Mouse (Mus musculus): ENCODE results near the gene Fbln1. TPM values are rescaled to one million over a fixed set of nuclear protein-coding genes. Genes with fewer than 3 reads are reported as not detected.
A peak's percentile ranks its signal among the peaks of the same experiment; 100 is the strongest.

Fbln1 gene
- polyA plus RNA-seq, 1 experiment from 2014 or later = 145 TPM

GRCm38 (mm10) chr15:85226841-85227240 is 21.1 kb downstream of the Fbln1 start:
- no peak for ATAC-seq (replicated peaks; ENCODE audit: insufficient number of reproducible peaks, low FRiP score, low TSS enrichment)

GRCm38 (mm10) chr15:85228568-85228967 is 22.8 kb downstream of the Fbln1 start:
- Histone ChIP-seq H3K9ac (ENCODE audit: low read depth, low read length) (no peak overlapping the region), H3K27me3 (ENCODE audit: control insufficient read depth, insufficient read depth, low read length) (no peaks in the 10 kb centered on the region), H3K27ac (ENCODE audit: low read depth, low read length) (no peak overlapping the region), H3K4me1 (ENCODE audit: control insufficient read depth, insufficient read depth, low read length) (peaks cover 16% of the 10 kb centered on the region), H3K4me2 (no peak overlapping the region), H3K9me3 (replicated peaks; ENCODE audit: control insufficient read depth, low read length) (no peaks in the 10 kb centered on the region), H3K36me3 (ENCODE audit: control insufficient read depth, insufficient read depth, low read length) (peaks cover 33% of the 10 kb centered on the region), H3K4me3 (ENCODE audit: low read depth, low read length) (no peak overlapping the region)
- no peak for ATAC-seq (replicated peaks; ENCODE audit: insufficient number of reproducible peaks, low FRiP score, low TSS enrichment)
- 67% methylated on average over 3 of the region's 3 CpGs for WGBS (ENCODE audit: insufficient replicate concordance)

More at GRCm38 (mm10) chr15:85226841-85227240, 21.1 kb downstream of the Fbln1 start:
- H3K4me2 ChIP-seq = no peak overlapping the region
- no peak overlapping the region for H3K4me3 ChIP-seq (ENCODE audit: low read depth, low read length)
- H3K36me3 ChIP-seq (ENCODE audit: control insufficient read depth, insufficient read depth, low read length) = peaks cover 32% of the 10 kb centered on the region
- H3K9ac ChIP-seq (ENCODE audit: low read depth, low read length) = no peak overlapping the region
- H3K27ac ChIP-seq (ENCODE audit: low read depth, low read length) = no peak overlapping the region
- H3K27me3 ChIP-seq (ENCODE audit: control insufficient read depth, insufficient read depth, low read length) = no peaks in the 10 kb centered on the region
- H3K9me3 ChIP-seq (replicated peaks; ENCODE audit: control insufficient read depth, low read length) = no peaks in the 10 kb centered on the region
- H3K4me1 ChIP-seq (ENCODE audit: control insufficient read depth, insufficient read depth, low read length) = peaks cover 14% of the 10 kb centered on the region
- WGBS (ENCODE audit: insufficient replicate concordance) = 68% methylated on average over 7 of the region's 7 CpGs

- no peak overlapping the region for H3K4me3 ChIP-seq (ENCODE audit: low read depth, low read length)
- peaks cover 16% of the 10 kb centered on the region for H3K4me1 ChIP-seq (ENCODE audit: control insufficient read depth, insufficient read depth, low read length)
- peaks cover 21% of the 10 kb centered on the region for H3K36me3 ChIP-seq (ENCODE audit: control insufficient read depth, insufficient read depth, low read length)
- H3K27me3 ChIP-seq (ENCODE audit: control insufficient read depth, insufficient read depth, low read length) = no peaks in the 10 kb centered on the region
- no peak overlapping the region; the same call in 1 of the 2 replicates for H3K9ac ChIP-seq (ENCODE audit: low read depth, low read length)
- H3K9me3 ChIP-seq (replicated peaks; ENCODE audit: control insufficient read depth, low read length) = no peaks in the 10 kb centered on the region
- WGBS (ENCODE audit: insufficient replicate concordance) = 41% methylated on average over 13 of the region's 13 CpGs
- ATAC-seq (replicated peaks; ENCODE audit: insufficient number of reproducible peaks, low FRiP score, low TSS enrichment) = no peak
- H3K27ac ChIP-seq (ENCODE audit: low read depth, low read length) = 0 out of 2 replicates have a peak overlapping the region, but pooled peaks have one; percentile 16
- H3K4me2 ChIP-seq = peak overlapping the region; percentile 22
Measured at GRCm38 (mm10) chr15:85229960-85230535, 24.3 kb downstream of the Fbln1 start.

- H3K27me3 ChIP-seq (ENCODE audit: control insufficient read depth, insufficient read depth, low read length) = no peaks in the 10 kb centered on the region
- no peaks in the 10 kb centered on the region for H3K9me3 ChIP-seq (replicated peaks; ENCODE audit: control insufficient read depth, low read length)
- H3K4me2 ChIP-seq = no peak overlapping the region
- no peak overlapping the region for H3K9ac ChIP-seq (ENCODE audit: low read depth, low read length)
- peaks cover 16% of the 10 kb centered on the region for H3K4me1 ChIP-seq (ENCODE audit: control insufficient read depth, insufficient read depth, low read length)
- H3K4me3 ChIP-seq (ENCODE audit: low read depth, low read length) = no peak overlapping the region
- WGBS (ENCODE audit: insufficient replicate concordance) = 83% methylated on average over 14 of the region's 14 CpGs
- H3K36me3 ChIP-seq (ENCODE audit: control insufficient read depth, insufficient read depth, low read length) = peaks cover 21% of the 10 kb centered on the region
- 0 out of 2 replicates have a peak overlapping the region, but pooled peaks have one; percentile 16 for H3K27ac ChIP-seq (ENCODE audit: low read depth, low read length)
- ATAC-seq (replicated peaks; ENCODE audit: insufficient number of reproducible peaks, low FRiP score, low TSS enrichment) = no peak
Measured at GRCm38 (mm10) chr15:85230613-85231012, 24.9 kb downstream of the Fbln1 start.

GRCm38 (mm10) chr15:85231443-85232255 is 25.9 kb downstream of the Fbln1 start:
- peaks cover 19% of the 10 kb centered on the region for H3K36me3 ChIP-seq (ENCODE audit: control insufficient read depth, insufficient read depth, low read length)
- WGBS (ENCODE audit: insufficient replicate concordance) = 79% methylated on average over 13 of the region's 13 CpGs

GRCm38 (mm10) chr15:85232256-85232535 is 26.4 kb downstream of the Fbln1 start:
- H3K4me2 ChIP-seq = no peak overlapping the region
- ATAC-seq (replicated peaks; ENCODE audit: insufficient number of reproducible peaks, low FRiP score, low TSS enrichment) = no peak
- WGBS (ENCODE audit: insufficient replicate concordance) = 87% methylated on average over 4 of the region's 4 CpGs
- H3K4me1 ChIP-seq (ENCODE audit: control insufficient read depth, insufficient read depth, low read length) = peaks cover 16% of the 10 kb centered on the region
- H3K9me3 ChIP-seq (replicated peaks; ENCODE audit: control insufficient read depth, low read length) = no peaks in the 10 kb centered on the region
- H3K9ac ChIP-seq (ENCODE audit: low read depth, low read length) = no peak overlapping the region
- no peaks in the 10 kb centered on the region for H3K27me3 ChIP-seq (ENCODE audit: control insufficient read depth, insufficient read depth, low read length)
- no peak overlapping the region for H3K27ac ChIP-seq (ENCODE audit: low read depth, low read length)
- peaks cover 19% of the 10 kb centered on the region for H3K36me3 ChIP-seq (ENCODE audit: control insufficient read depth, insufficient read depth, low read length)
- H3K4me3 ChIP-seq (ENCODE audit: low read depth, low read length) = no peak overlapping the region

More at GRCm38 (mm10) chr15:85231443-85232255, 25.9 kb downstream of the Fbln1 start:
- no peak for ATAC-seq (replicated peaks; ENCODE audit: insufficient number of reproducible peaks, low FRiP score, low TSS enrichment)
- Histone ChIP-seq H3K4me1 (ENCODE audit: control insufficient read depth, insufficient read depth, low read length) (peaks cover 16% of the 10 kb centered on the region), H3K9me3 (replicated peaks; ENCODE audit: control insufficient read depth, low read length) (no peaks in the 10 kb centered on the region), H3K4me3 (ENCODE audit: low read depth, low read length) (no peak overlapping the region), H3K27ac (ENCODE audit: low read depth, low read length) (no peak overlapping the region), H3K9ac (ENCODE audit: low read depth, low read length) (no peak overlapping the region), H3K27me3 (ENCODE audit: control insufficient read depth, insufficient read depth, low read length) (no peaks in the 10 kb centered on the region), H3K4me2 (no peak overlapping the region)

- WGBS (ENCODE audit: insufficient replicate concordance) = 89% methylated on average over 25 of the region's 25 CpGs
- no peak overlapping the region for H3K27ac ChIP-seq (ENCODE audit: low read depth, low read length)
- H3K27me3 ChIP-seq (ENCODE audit: control insufficient read depth, insufficient read depth, low read length) = no peaks in the 10 kb centered on the region
- ATAC-seq (replicated peaks; ENCODE audit: insufficient number of reproducible peaks, low FRiP score, low TSS enrichment) = no peak
- H3K4me1 ChIP-seq (ENCODE audit: control insufficient read depth, insufficient read depth, low read length) = peaks cover 16% of the 10 kb centered on the region
- H3K9ac ChIP-seq (ENCODE audit: low read depth, low read length) = no peak overlapping the region
- H3K4me2 ChIP-seq = no peak overlapping the region
- no peak overlapping the region for H3K4me3 ChIP-seq (ENCODE audit: low read depth, low read length)
- no peaks in the 10 kb centered on the region for H3K9me3 ChIP-seq (replicated peaks; ENCODE audit: control insufficient read depth, low read length)
- H3K36me3 ChIP-seq (ENCODE audit: control insufficient read depth, insufficient read depth, low read length) = peaks cover 22% of the 10 kb centered on the region
Measured at GRCm38 (mm10) chr15:85232543-85233250, 26.9 kb downstream of the Fbln1 start.

GRCm38 (mm10) chr15:85233251-85233611 is 27.5 kb downstream of the Fbln1 start:
- Histone ChIP-seq H3K27me3 (ENCODE audit: control insufficient read depth, insufficient read depth, low read length) (no peaks in the 10 kb centered on the region; the same call in 1 of the 2 replicates), H3K9me3 (replicated peaks; ENCODE audit: control insufficient read depth, low read length) (no peaks in the 10 kb centered on the region), H3K4me2 (no peak overlapping the region), H3K4me3 (ENCODE audit: low read depth, low read length) (no peak overlapping the region), H3K4me1 (ENCODE audit: control insufficient read depth, insufficient read depth, low read length) (peaks cover 16% of the 10 kb centered on the region), H3K27ac (ENCODE audit: low read depth, low read length) (no peak overlapping the region), H3K36me3 (ENCODE audit: control insufficient read depth, insufficient read depth, low read length) (peaks cover 26% of the 10 kb centered on the region), H3K9ac (ENCODE audit: low read depth, low read length) (no peak overlapping the region)
- 45% methylated on average over 4 of the region's 4 CpGs for WGBS (ENCODE audit: insufficient replicate concordance)
- ATAC-seq (replicated peaks; ENCODE audit: insufficient number of reproducible peaks, low FRiP score, low TSS enrichment) = no peak

Data from heart, embryonic 11.5 days (tissue).